Mouse (Mus musculus): ENCODE results near the gene Tldc1. TPM values are rescaled to one million over a fixed set of nuclear protein-coding genes. Genes with fewer than 3 reads are reported as not detected.

Gene Tldc1
- polyA plus RNA-seq, 1 experiment from 2014 or later: 10.3 TPM

DNA sequence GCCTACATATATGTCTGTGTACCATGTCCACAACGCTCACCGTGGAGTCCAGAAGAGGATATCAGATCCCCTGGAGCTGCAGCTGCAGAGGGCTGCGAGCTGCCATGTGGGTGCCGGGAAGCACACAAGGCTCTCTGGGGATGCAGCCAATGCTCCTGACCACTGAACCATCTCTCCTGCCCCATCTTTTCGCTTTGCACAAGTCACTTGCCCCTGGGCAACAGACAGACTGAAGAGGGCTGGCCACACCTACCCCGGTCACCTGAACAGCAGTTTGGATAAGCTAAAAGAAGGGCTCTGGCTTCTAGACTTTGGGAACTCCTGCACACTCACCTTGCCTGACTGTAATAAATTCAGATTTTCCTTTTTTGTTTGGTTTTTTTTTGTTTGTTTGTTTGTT lies 43.5 kb upstream of the Tldc1 start:
- peaks cover 7% of the 10 kb centered on the region for H3K4me1 ChIP-seq (ENCODE audit: insufficient read depth)
- H3K36me3 ChIP-seq (ENCODE audit: insufficient read depth): peaks cover 6% of the 10 kb centered on the region; the same call in 1 of the 2 replicates
- no peak overlapping the region for H3K9ac ChIP-seq
- no peak for ATAC-seq (ENCODE audit: insufficient read depth)
- TF ChIP-seq CTCF (IDR thresholded peaks at IDR 0.05; ENCODE audit: low read depth): no peak
- no peak overlapping the region for H3K4me3 ChIP-seq (ENCODE audit: low read depth, low read length)
- no peak for DNase-seq
- H3K4me2 ChIP-seq: no peak overlapping the region
- no peaks in the 10 kb centered on the region for H3K9me3 ChIP-seq (ENCODE audit: low read depth, low read length)
- 94% methylated on average over 6 of the region's 6 CpGs for WGBS
- H3K27me3 ChIP-seq (ENCODE audit: insufficient read depth, low read length): no peaks in the 10 kb centered on the region
- H3K27ac ChIP-seq (ENCODE audit: low read depth): no peak overlapping the region

GRCm38 (mm10) chr8:119819976-119820375 lies 41.8 kb upstream of the Tldc1 start:
- no peak overlapping the region for H3K27ac ChIP-seq (ENCODE audit: low read depth)
- no peak overlapping the region for H3K4me2 ChIP-seq
- no peaks in the 10 kb centered on the region for H3K9me3 ChIP-seq (ENCODE audit: low read depth, low read length)
- H3K4me3 ChIP-seq (ENCODE audit: low read depth, low read length): no peak overlapping the region
- H3K27me3 ChIP-seq (ENCODE audit: insufficient read depth, low read length): no peaks in the 10 kb centered on the region
- no peak for TF ChIP-seq CTCF (IDR thresholded peaks at IDR 0.05; ENCODE audit: low read depth)
- peaks cover 6% of the 10 kb centered on the region; the same call in 1 of the 2 replicates for H3K36me3 ChIP-seq (ENCODE audit: insufficient read depth)
- no peaks in the 10 kb centered on the region for H3K4me1 ChIP-seq (ENCODE audit: insufficient read depth)
- ATAC-seq (ENCODE audit: insufficient read depth) (no peak), DNase-seq (no peak)
- WGBS: 91% methylated on average over 8 of the region's 8 CpGs
- no peak overlapping the region for H3K9ac ChIP-seq

DNA sequence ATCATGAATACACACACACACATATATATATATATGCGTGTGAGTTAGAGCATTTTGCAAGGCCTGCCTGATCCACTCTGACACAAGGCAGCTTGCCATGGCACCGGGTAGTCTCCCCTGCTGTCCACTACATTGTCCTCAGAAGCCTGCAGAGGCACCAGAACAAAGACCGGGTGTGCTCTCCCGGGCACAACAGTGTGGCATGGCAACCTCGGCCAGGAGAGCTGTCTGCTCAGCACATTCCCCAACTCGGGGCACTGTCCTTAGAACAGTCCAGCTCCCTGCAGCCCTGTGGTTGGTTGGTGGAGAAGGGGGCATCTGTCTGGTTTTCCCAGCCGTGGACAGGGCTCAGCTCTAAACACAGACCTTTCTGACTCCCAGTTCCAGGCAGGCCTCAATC lies 41.1 kb upstream of the Tldc1 start:
- 76% methylated on average over 7 of the region's 7 CpGs for WGBS
- no peak overlapping the region for H3K27ac ChIP-seq (ENCODE audit: low read depth)
- ATAC-seq (ENCODE audit: insufficient read depth) (no peak), DNase-seq (no peak)
- H3K27me3 ChIP-seq (ENCODE audit: insufficient read depth, low read length): no peaks in the 10 kb centered on the region
- TF ChIP-seq CTCF (IDR thresholded peaks at IDR 0.05; ENCODE audit: low read depth): no peak
- no peak overlapping the region for H3K9ac ChIP-seq
- H3K4me1 ChIP-seq (ENCODE audit: insufficient read depth): no peaks in the 10 kb centered on the region
- H3K4me2 ChIP-seq: no peak overlapping the region
- H3K4me3 ChIP-seq (ENCODE audit: low read depth, low read length): no peak overlapping the region
- H3K36me3 ChIP-seq (ENCODE audit: insufficient read depth): peaks cover 6% of the 10 kb centered on the region; the same call in 1 of the 2 replicates
- no peaks in the 10 kb centered on the region for H3K9me3 ChIP-seq (ENCODE audit: low read depth, low read length)

GRCm38 (mm10) chr8:119817446-119817845 lies 39.2 kb upstream of the Tldc1 start:
- Histone ChIP-seq H3K36me3 (ENCODE audit: insufficient read depth) (peaks cover 6% of the 10 kb centered on the region; the same call in 1 of the 2 replicates), H3K4me2 (no peak overlapping the region), H3K4me3 (ENCODE audit: low read depth, low read length) (no peak overlapping the region), H3K27ac (ENCODE audit: low read depth) (no peak overlapping the region), H3K9ac (no peak overlapping the region; the same call in 1 of the 2 replicates), H3K4me1 (ENCODE audit: insufficient read depth) (no peaks in the 10 kb centered on the region), H3K27me3 (ENCODE audit: insufficient read depth, low read length) (no peaks in the 10 kb centered on the region), H3K9me3 (ENCODE audit: low read depth, low read length) (no peaks in the 10 kb centered on the region)
- ATAC-seq (ENCODE audit: insufficient read depth) (no peak), DNase-seq (no peak)
- TF ChIP-seq CTCF (IDR thresholded peaks at IDR 0.05; ENCODE audit: low read depth): no peak
- 42% methylated on average over 12 of the region's 12 CpGs for WGBS

DNA sequence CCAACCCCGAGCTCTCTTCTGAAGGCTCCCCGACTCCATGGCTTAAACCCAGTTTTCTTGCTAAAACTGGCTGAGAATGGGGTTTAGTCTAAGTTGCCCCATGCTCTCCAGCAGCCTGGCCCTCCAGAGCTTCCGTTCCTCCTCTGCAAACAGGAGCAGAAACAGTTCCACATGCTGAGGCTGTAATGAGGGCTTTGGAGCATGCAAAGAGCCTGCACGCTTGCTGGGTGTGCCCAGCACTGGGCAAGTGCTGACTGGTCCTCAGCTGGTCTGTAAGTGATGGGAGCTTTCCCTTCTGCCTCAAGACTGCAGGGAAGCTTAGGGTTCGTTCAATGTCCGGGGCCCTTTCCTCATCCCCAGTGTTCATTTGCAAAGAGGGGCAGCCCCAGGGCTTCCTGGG lies 38.0 kb upstream of the Tldc1 start:
- H3K9ac ChIP-seq: no peak overlapping the region
- ATAC-seq (ENCODE audit: insufficient read depth): no peak
- TF ChIP-seq CTCF (IDR thresholded peaks at IDR 0.05; ENCODE audit: low read depth): no peak
- WGBS: 69% methylated on average over 6 of the region's 6 CpGs
- no peaks in the 10 kb centered on the region; the same call in 1 of the 2 replicates for H3K4me1 ChIP-seq (ENCODE audit: insufficient read depth)
- H3K27me3 ChIP-seq (ENCODE audit: insufficient read depth, low read length): no peaks in the 10 kb centered on the region
- no peaks in the 10 kb centered on the region for H3K9me3 ChIP-seq (ENCODE audit: low read depth, low read length)
- no peak for DNase-seq
- no peak overlapping the region for H3K4me2 ChIP-seq
- no peak overlapping the region for H3K4me3 ChIP-seq (ENCODE audit: low read depth, low read length)
- 0 out of 2 replicates have a peak, but pooled peaks cover 3% of the 10 kb centered on the region for H3K36me3 ChIP-seq (ENCODE audit: insufficient read depth)
- 0 out of 2 replicates have a peak overlapping the region, but pooled peaks have one; percentile 4 for H3K27ac ChIP-seq (ENCODE audit: low read depth)

- Histone ChIP-seq H3K27me3 (ENCODE audit: insufficient read depth, low read length) (no peaks in the 10 kb centered on the region), H3K4me3 (ENCODE audit: low read depth, low read length) (no peak overlapping the region), H3K4me1 (ENCODE audit: insufficient read depth) (no peaks in the 10 kb centered on the region; the same call in 1 of the 2 replicates), H3K4me2 (0 out of 2 replicates have a peak overlapping the region, but pooled peaks have one; percentile 10), H3K36me3 (ENCODE audit: insufficient read depth) (peaks cover 7% of the 10 kb centered on the region; the same call in 1 of the 2 replicates), H3K9ac (no peak overlapping the region), H3K27ac (ENCODE audit: low read depth) (peak overlapping the region; percentile 60; the same call in 1 of the 2 replicates), H3K9me3 (ENCODE audit: low read depth, low read length) (no peaks in the 10 kb centered on the region)
- no peak for TF ChIP-seq CTCF (IDR thresholded peaks at IDR 0.05; ENCODE audit: low read depth)
- peak; percentile 42; the same call in 1 of the 2 replicates for ATAC-seq (ENCODE audit: insufficient read depth)
- DNase-seq: no peak
- 61% methylated on average over 12 of the region's 12 CpGs for WGBS
Measured at GRCm38 (mm10) chr8:119812650-119813431, 34.6 kb upstream of the Tldc1 start.

DNA sequence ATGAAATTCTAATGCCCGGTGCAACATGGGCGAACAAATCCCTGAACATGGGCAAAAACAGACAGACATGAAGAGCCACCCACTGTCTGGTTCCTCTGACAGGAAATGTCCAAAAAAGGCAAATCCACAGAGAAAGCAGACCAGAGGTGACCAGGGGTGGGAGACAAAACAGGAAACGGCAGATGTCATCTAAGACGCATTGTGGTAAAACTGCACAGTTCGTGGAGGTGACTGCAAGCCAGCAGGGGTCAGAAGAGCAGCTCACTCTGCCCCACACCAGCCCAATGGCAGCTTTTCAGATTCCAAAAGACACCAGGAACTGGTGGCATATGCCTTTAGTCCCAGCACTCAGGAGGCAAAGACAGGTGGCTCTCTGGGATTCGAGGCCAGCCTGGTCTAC lies 33.7 kb upstream of the Tldc1 start:
- ATAC-seq (ENCODE audit: insufficient read depth) (no peak), DNase-seq (no peak)
- 54% methylated on average over 6 of the region's 6 CpGs for WGBS
- H3K27ac ChIP-seq (ENCODE audit: low read depth): 0 out of 2 replicates have a peak overlapping the region, but pooled peaks have one; percentile 24
- H3K4me2 ChIP-seq: no peak overlapping the region
- H3K36me3 ChIP-seq (ENCODE audit: insufficient read depth): peaks cover 7% of the 10 kb centered on the region; the same call in 1 of the 2 replicates
- no peaks in the 10 kb centered on the region for H3K9me3 ChIP-seq (ENCODE audit: low read depth, low read length)
- H3K4me1 ChIP-seq (ENCODE audit: insufficient read depth): no peaks in the 10 kb centered on the region; the same call in 1 of the 2 replicates
- TF ChIP-seq CTCF (IDR thresholded peaks at IDR 0.05; ENCODE audit: low read depth): peak; percentile 5; the same call in 1 of the 2 replicates
- H3K27me3 ChIP-seq (ENCODE audit: insufficient read depth, low read length): no peaks in the 10 kb centered on the region
- no peak overlapping the region for H3K9ac ChIP-seq
- H3K4me3 ChIP-seq (ENCODE audit: low read depth, low read length): no peak overlapping the region
